ENCODE assay signal across 8 mouse cellular contexts in genomic region chr17:5493161-5493771, GRCm38 (mm10). TPM values are rescaled to one million over a fixed set of nuclear protein-coding genes. Genes with fewer than 3 reads are reported as not detected.
DNase-seq lines count a peak whose midpoint lies in the region; ATAC-seq and TF ChIP-seq lines count a peak whose summit lies in the region.

No protein-coding gene starts in this region.

- no peaks in the 10 kb centered on the region for H3K27me3 ChIP-seq in hindbrain, postnatal 0 days (ENCODE audit: insufficient read depth, low read length)
- no peaks in the 10 kb centered on the region for H3K27me3 ChIP-seq in liver, adult 2 months (ENCODE audit: control insufficient read depth, insufficient read depth, low read length)
- 0 out of 2 replicates have a peak, but pooled peaks cover 6% of the 10 kb centered on the region for H3K27me3 ChIP-seq in neural tube, embryonic 11.5 days (ENCODE audit: control insufficient read depth, insufficient read depth, low read length)

- H3K9ac ChIP-seq in hindbrain, postnatal 0 days (replicated peaks; ENCODE audit: low read length) = peak overlapping the region; percentile 67
- H3K9ac ChIP-seq in liver, adult 2 months (ENCODE audit: low read depth, low read length) = peak overlapping the region; percentile 80
- H3K9ac ChIP-seq in neural tube, embryonic 11.5 days (ENCODE audit: low read length) = peak overlapping the region; percentile 67

- peak overlapping the region; percentile 93; the same call in 1 of the 2 replicates for H3K27ac ChIP-seq in hindbrain, postnatal 0 days
- peak overlapping the region; percentile 65 for H3K27ac ChIP-seq in liver, adult 2 months (replicated peaks; ENCODE audit: insufficient read depth, low read depth, low read length)
- no peak overlapping the region for H3K27ac ChIP-seq in neural tube, embryonic 11.5 days (ENCODE audit: low read depth, low read length)

- peaks cover 6% of the 10 kb centered on the region; the same call in 1 of the 2 replicates for H3K79me2 ChIP-seq in liver, adult 2 months (ENCODE audit: control insufficient read depth, insufficient read depth, low read length)

- peaks cover 6% of the 10 kb centered on the region; the same call in 1 of the 2 replicates for H3K4me1 ChIP-seq in hindbrain, postnatal 0 days (ENCODE audit: insufficient read depth, low read length)
- H3K4me1 ChIP-seq in liver, adult 2 months (ENCODE audit: control insufficient read depth, insufficient read depth, low read length) = peaks cover 8% of the 10 kb centered on the region
- 0 out of 2 replicates have a peak, but pooled peaks cover 3% of the 10 kb centered on the region for H3K4me1 ChIP-seq in neural tube, embryonic 11.5 days (ENCODE audit: control insufficient read depth, insufficient read depth, low read length)

- H3K4me2 ChIP-seq in hindbrain, postnatal 0 days (ENCODE audit: low read depth, low read length) = peak overlapping the region; percentile 97
- peak overlapping the region; percentile 99 for H3K4me2 ChIP-seq in neural tube, embryonic 11.5 days (ENCODE audit: low read depth)

- H3K4me3 ChIP-seq in hindbrain, postnatal 0 days (ENCODE audit: low read length) = peak overlapping the region; percentile 70
- H3K4me3 ChIP-seq in liver, adult 2 months (ENCODE audit: insufficient read depth, low read depth, low read length) = peak overlapping the region; percentile 76
- H3K4me3 ChIP-seq in neural tube, embryonic 11.5 days (ENCODE audit: low read depth, low read length) = peak overlapping the region; percentile 66

- no peak for ATAC-seq in hindbrain, postnatal 0 days
- no peak for ATAC-seq in neural tube, embryonic 11.5 days (ENCODE audit: insufficient read depth, low FRiP score, low TSS enrichment)

- no peak for TF ChIP-seq POLR2A in liver, adult 2 months (IDR thresholded peaks at IDR 0.05; ENCODE audit: extremely low read depth, insufficient read depth, low read length)

- no peak; the same call in 1 of the 2 replicates for TF ChIP-seq CTCF in hindbrain, postnatal 0 days (IDR thresholded peaks at IDR 0.05; ENCODE audit: low read depth)
- TF ChIP-seq CTCF in liver, adult 2 months (IDR thresholded peaks at IDR 0.05; ENCODE audit: low read depth, low read length) = no peak

- H3K36me3 ChIP-seq in hindbrain, postnatal 0 days (ENCODE audit: insufficient read depth, low read length) = no peaks in the 10 kb centered on the region
- H3K36me3 ChIP-seq in liver, adult 2 months (ENCODE audit: control insufficient read depth, insufficient read depth, low read length) = no peaks in the 10 kb centered on the region
- no peaks in the 10 kb centered on the region for H3K36me3 ChIP-seq in neural tube, embryonic 11.5 days (ENCODE audit: control insufficient read depth, insufficient read depth, low read length)

- peak; percentile 50 to 54 for DNase-seq in left cerebral cortex, postnatal 36 days (ENCODE audit: low spot score in 2 of 2)
- no peak for DNase-seq in left cerebral cortex, adult 11 months (ENCODE audit: low spot score)
- peak; percentile 59 for DNase-seq in cerebellum, adult 11-12 months
- DNase-seq in gastrocnemius, adult 18-20 months (ENCODE audit: low spot score) = peak; percentile 24
- DNase-seq in hindbrain, postnatal 0 days (ENCODE audit: low spot score) = peak; percentile 48
- no peak for DNase-seq in liver, adult 2 months (ENCODE audit: extremely low read depth, low read depth, low spot score)
- peak; percentile 56 for DNase-seq in neural tube, embryonic 11.5 days (ENCODE audit: low spot score)
- peak; percentile 19 for DNase-seq in urinary bladder, postnatal 14 days (ENCODE audit: low spot score)

- intact Hi-C loops in left cerebral cortex, postnatal 36 days (cut with DNase I) = loop anchor here (2.0 to 5.0 kb wide), 4 partner anchors 38 to 259 kb away; no protein-coding TSS in a partner anchor

- H3K9me3 ChIP-seq in hindbrain, postnatal 0 days (ENCODE audit: low read length) = no peaks in the 10 kb centered on the region
- no peaks in the 10 kb centered on the region for H3K9me3 ChIP-seq in neural tube, embryonic 11.5 days (ENCODE audit: control insufficient read depth, low read length)

- 1% methylated on average over 50 of the region's 53 CpGs for WGBS in hindbrain, postnatal 0 days
- WGBS in liver, adult 2 months = 2% methylated on average over 46 of the region's 53 CpGs
- WGBS in neural tube, embryonic 11.5 days = 3% methylated on average over 49 of the region's 53 CpGs

RNA-seq across cellular contexts. Expression of gene Zdhhc14, which starts 0.9 kb away (rescaled TPM):
- 10 to 100 TPM; 38.3 to 56.1 TPM for total RNA-seq in left cerebral cortex, postnatal 36 days (2021)
- 1 to 10 TPM; 3.9 to 5.0 TPM for total RNA-seq in gastrocnemius, adult 18-20 months (2021)
- total RNA-seq in hindbrain, postnatal 0 days (2014; rRNA removed) = 19.7 and 20.5 TPM in 2 replicates
- polyA plus RNA-seq in hindbrain, postnatal 0 days (2015; fragmentation: Nextera tagmentation; extraction: Ambion mirVana) = 8.6 and 9.7 TPM in 2 replicates
- 1.1 and 1.9 TPM in 2 replicates for total RNA-seq in liver, adult 2 months (2014; rRNA removed)
- polyA plus RNA-seq in liver, adult 2 months (2012; rRNA removed) = 0.76 and 0.99 TPM in 2 replicates
- 2.6 and 3.3 TPM in 2 replicates for polyA plus RNA-seq in neural tube, embryonic 11.5 days (2014; fragmentation: Nextera tagmentation; extraction: Ambion mirVana)

RNA-seq across cellular contexts. Expression of gene Tmem242, which starts 53.2 kb away (rescaled TPM):
- 10 to 100 TPM; 91.3 to 94.5 TPM for total RNA-seq in left cerebral cortex, postnatal 36 days (2021)
- 100 to 1,000 TPM; 147 to 152 TPM for total RNA-seq in gastrocnemius, adult 18-20 months (2021)
- 57.0 and 67.1 TPM in 2 replicates for total RNA-seq in hindbrain, postnatal 0 days (2014; rRNA removed)
- 134 and 147 TPM in 2 replicates for polyA plus RNA-seq in hindbrain, postnatal 0 days (2015; fragmentation: Nextera tagmentation; extraction: Ambion mirVana)
- total RNA-seq in liver, adult 2 months (2014; rRNA removed) = 44.5 and 59.8 TPM in 2 replicates
- polyA plus RNA-seq in liver, adult 2 months (2012; rRNA removed) = 10.7 and 12.9 TPM in 2 replicates
- polyA plus RNA-seq in neural tube, embryonic 11.5 days (2014; fragmentation: Nextera tagmentation; extraction: Ambion mirVana) = 118 and 139 TPM in 2 replicates

Comparison
In these comparisons a context has a peak if more than half of its experiments do, and no peak if none do; other contexts are left out.
1. DNase-seq: peak in left cerebral cortex, postnatal 36 days (2 of 2), cerebellum, adult 11-12 months (single experiment), gastrocnemius, adult 18-20 months (single experiment), hindbrain, postnatal 0 days (single experiment), neural tube, embryonic 11.5 days (single experiment) and urinary bladder, postnatal 14 days (single experiment); none in left cerebral cortex, adult 11 months (single experiment) and liver, adult 2 months (single experiment).
2. Peak in every context shown above with its lines, with median percentiles within 50 percentile points of each other: H3K4me3 ChIP-seq and H3K9ac ChIP-seq.